Mouse (Mus musculus): ENCODE results near the gene Dnah6. TPM values are rescaled to one million over a fixed set of nuclear protein-coding genes. Genes with fewer than 3 reads are reported as not detected.

The Dnah6 gene
- under 1 TPM; 0.12 to 0.21 TPM for total RNA-seq (2021)
- long read RNA-seq, experiment 1, result 0 reads
- long read RNA-seq, experiment 2, result 0 reads

- DNase-seq, result peak; percentile 94
These were observed at the start of gene Dnah6 for GRCm38 (mm10) chr6:73221189-73221957. Gene Dnah6 (minus strand): TSS chr6:73221651.

- no peak for DNase-seq
These were observed 47.9 kb upstream of the Dnah6 start for GRCm38 (mm10) chr6:73269374-73269773.

GRCm38 (mm10) chr6:73267738-73268311, 46.4 kb upstream of the Dnah6 start:
- no peak for DNase-seq

GRCm38 (mm10) chr6:73264801-73265200, 43.4 kb upstream of the Dnah6 start:
- no peak for DNase-seq

- no peak for DNase-seq
These were observed 38.7 kb upstream of the Dnah6 start for GRCm38 (mm10) chr6:73260110-73260509.

- no peak for DNase-seq
These were observed 35.6 kb upstream of the Dnah6 start for GRCm38 (mm10) chr6:73257068-73257467.

- no peak for DNase-seq
These were observed 33.1 kb upstream of the Dnah6 start for GRCm38 (mm10) chr6:73254307-73255228.

GRCm38 (mm10) chr6:73253584-73253983, 32.1 kb upstream of the Dnah6 start:
- no peak for DNase-seq

GRCm38 (mm10) chr6:73253006-73253405, 31.6 kb upstream of the Dnah6 start:
- no peak for DNase-seq

- DNase-seq, result no peak
These were observed 30.9 kb upstream of the Dnah6 start for GRCm38 (mm10) chr6:73252396-73252795.

- no peak for DNase-seq
These were observed 29.9 kb upstream of the Dnah6 start for GRCm38 (mm10) chr6:73251336-73251735.

GRCm38 (mm10) chr6:73249851-73250250, 28.4 kb upstream of the Dnah6 start:
- DNase-seq, result no peak

GRCm38 (mm10) chr6:73249049-73249422, 27.6 kb upstream of the Dnah6 start:
- DNase-seq, result peak; percentile 48

GRCm38 (mm10) chr6:73248237-73249048, 27.0 kb upstream of the Dnah6 start, which contains the start of gene Suclg1:
Gene Suclg1 (plus strand): TSS chr6:73248382.
- DNase-seq, result peak; percentile 91

GRCm38 (mm10) chr6:73247452-73247851, 26.0 kb upstream of the Dnah6 start:
- DNase-seq, result peak; percentile 43

- no peak for DNase-seq
These were observed 25.4 kb upstream of the Dnah6 start for GRCm38 (mm10) chr6:73246821-73247220.

- DNase-seq, result no peak
These were observed 14.2 kb upstream of the Dnah6 start for GRCm38 (mm10) chr6:73235650-73236049.

GRCm38 (mm10) chr6:73234302-73234900, 12.9 kb upstream of the Dnah6 start:
- DNase-seq, result no peak

- DNase-seq, result no peak
These were observed 11.8 kb upstream of the Dnah6 start for GRCm38 (mm10) chr6:73233202-73233726.

GRCm38 (mm10) chr6:73232152-73232584, 10.7 kb upstream of the Dnah6 start:
- DNase-seq, result no peak

- no peak for DNase-seq
These were observed 7.4 kb upstream of the Dnah6 start for GRCm38 (mm10) chr6:73228881-73229280.

Data from adrenal gland, postnatal 10 days (tissue).